Mouse (Mus musculus) myocyte (in vitro differentiated cells): ENCODE data around the gene Cd81. TPM values are rescaled to one million over a fixed set of nuclear protein-coding genes. Genes with fewer than 3 reads are reported as not detected.

Source experiments
- H3K27me3 ChIP-seq: one replicate; pipeline ENCODE4 v1.6.1; 2011; ENCODE audit not compliant: control insufficient read depth, insufficient read depth, insufficient read length
- H3K36me3 ChIP-seq: one replicate; pipeline ENCODE4 v1.6.1; 2011; ENCODE audit not compliant: control insufficient read depth, insufficient read depth
- H3K4me2 ChIP-seq: one replicate; pipeline ENCODE4 v1.6.1; 2011; ENCODE audit warnings: low read depth, control low read depth
- H3K4me3 ChIP-seq: one replicate; pipeline ENCODE4 v1.5.1; 2011; ENCODE audit warnings: mild to moderate bottlenecking, control low read depth, moderate library complexity
- H3K79me2 ChIP-seq: one replicate; pipeline ENCODE4 v1.6.1; 2011; ENCODE audit not compliant: control insufficient read depth, insufficient read depth
- H3ac ChIP-seq: one replicate; pipeline ENCODE4 v1.6.1; 2011; ENCODE audit not compliant: control insufficient read depth, insufficient read length
- CEBPB ChIP-seq: IDR thresholded peaks from 2 replicates; pipeline ENCODE4 v1.6.1; 2011; ENCODE audit warnings: mild to moderate bottlenecking, moderate library complexity; ENCODE audit not compliant: poor library complexity, insufficient read depth, severe bottlenecking
- E2F4 ChIP-seq: IDR thresholded peaks from one replicate; pipeline ENCODE4 v1.6.1; 2011; ENCODE audit warnings: mild to moderate bottlenecking, control low read depth, moderate library complexity; ENCODE audit not compliant: insufficient read depth
- MAX ChIP-seq: IDR thresholded peaks from one replicate; pipeline ENCODE4 v1.6.1; 2011; ENCODE audit warnings: low read depth, mild to moderate bottlenecking, control low read depth
- MYOD1 ChIP-seq, 3 experiments: IDR thresholded peaks; one replicate each; pipeline ENCODE4 v1.6.1; 2011; ENCODE audit warnings: control low read depth in 2 of 3, low read depth in 2 of 3, mild to moderate bottlenecking in 2 of 3, moderate library complexity in 1 of 3; ENCODE audit not compliant: insufficient read length in 2 of 3, control insufficient read depth in 1 of 3
- MYOG ChIP-seq, 3 experiments: IDR thresholded peaks; one replicate each; pipeline ENCODE4 v1.6.1; 2011; ENCODE audit warnings: control low read depth in 2 of 3, low read depth in 2 of 3, mild to moderate bottlenecking in 2 of 3; ENCODE audit not compliant: insufficient read length in 2 of 3, control insufficient read depth in 1 of 3, insufficient read depth in 1 of 3
- POLR2A ChIP-seq: IDR thresholded peaks from one replicate; pipeline ENCODE4 v1.6.1; 2011; ENCODE audit warnings: low read depth, mild to moderate bottlenecking, control low read depth, moderate library complexity; ENCODE audit not compliant: insufficient read length
- POLR2AphosphoS2 ChIP-seq: IDR thresholded peaks from one replicate; pipeline ENCODE4 v1.6.1; 2011; ENCODE audit warnings: low read depth, control low read depth; ENCODE audit not compliant: insufficient read length
- REST ChIP-seq: IDR thresholded peaks from one replicate; pipeline ENCODE4 v1.6.1; 2011; ENCODE audit warnings: mild to moderate bottlenecking, control low read depth, moderate library complexity; ENCODE audit not compliant: insufficient read depth, insufficient read length
- SRF ChIP-seq: IDR thresholded peaks from one replicate; pipeline ENCODE4 v1.6.1; 2011; ENCODE audit warnings: low read depth; ENCODE audit not compliant: control insufficient read depth, insufficient read length
- TCF12 ChIP-seq: IDR thresholded peaks from one replicate; pipeline ENCODE4 v1.6.1; 2011; ENCODE audit warnings: mild to moderate bottlenecking, control low read depth; ENCODE audit not compliant: poor library complexity, insufficient read depth, severe bottlenecking
- TCF3 ChIP-seq: IDR thresholded peaks from one replicate; pipeline ENCODE4 v1.6.1; 2011; ENCODE audit warnings: low read depth, control low read depth; ENCODE audit not compliant: insufficient read length
- USF1 ChIP-seq: IDR thresholded peaks from one replicate; pipeline ENCODE4 v1.6.1; 2011; ENCODE audit warnings: low read depth, mild to moderate bottlenecking, control low read depth, moderate library complexity
- polyA plus RNA-seq: library from polyadenylated mRNA; unstranded; fragments of >200 nt; fragmentation: generic; extraction: Trizol; gene quantifications from one replicate; pipeline ENCODE4 v1.2.1, GENCODE M21; 2012; ENCODE audit warnings: missing spikeins

Gene Cd81
- polyA plus RNA-seq, 1 experiment, result 744 TPM

DNA sequence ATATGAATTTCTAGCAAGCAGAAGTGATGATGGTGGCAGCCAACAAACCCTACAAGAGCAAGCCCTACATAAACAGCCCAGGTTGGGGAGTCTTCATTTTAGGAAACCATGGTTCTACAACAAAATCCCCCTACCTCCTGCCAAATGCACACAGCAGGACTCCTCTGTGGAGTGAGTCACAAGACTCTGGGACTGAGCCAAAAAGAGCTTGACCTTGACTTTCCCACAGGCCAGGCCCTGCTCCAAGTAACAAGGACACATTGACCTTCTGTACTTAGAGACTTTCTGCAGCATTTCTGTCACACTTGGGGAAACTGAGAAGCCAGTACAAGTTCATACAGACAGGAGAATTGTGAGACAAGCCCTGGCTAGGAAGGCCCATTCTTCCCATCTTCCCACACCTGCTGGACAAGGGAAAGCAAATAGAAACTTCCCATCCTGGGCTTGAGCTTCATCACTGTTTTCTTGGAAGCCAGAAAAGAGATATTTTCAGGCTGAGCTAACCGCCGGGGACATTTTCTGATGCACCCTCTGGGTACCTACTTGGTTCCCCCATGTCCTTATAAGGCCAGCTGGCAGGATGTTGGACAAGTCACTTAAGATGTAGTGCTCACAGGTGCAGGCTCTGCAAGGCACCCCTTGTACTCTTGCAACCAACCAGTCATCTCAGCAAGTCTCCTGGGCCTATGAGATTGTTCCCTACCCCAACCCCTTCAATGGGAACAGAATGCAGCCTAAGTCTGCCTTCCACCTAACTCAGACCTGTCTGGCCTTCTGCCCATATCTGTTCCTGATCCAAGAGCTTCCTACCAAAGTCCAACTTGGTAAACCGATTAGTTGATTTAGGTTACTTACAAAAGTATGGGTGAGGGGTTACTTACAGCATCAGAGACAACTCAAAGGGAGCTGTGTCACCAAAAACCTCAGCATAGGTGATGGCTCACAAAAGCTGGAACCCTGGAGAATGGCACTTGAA, 2.4 kb upstream of the Cd81 start:
- peak overlapping the region; percentile 24 for H3K4me2 ChIP-seq
- peaks cover 23% of the 10 kb centered on the region for H3K79me2 ChIP-seq
- no peaks in the 10 kb centered on the region for H3K36me3 ChIP-seq
- H3ac ChIP-seq, result no peak overlapping the region
- TF ChIP-seq CEBPB (no peak), MYOD1 (IDR thresholded peaks at IDR 0.05; ENCODE audit: control insufficient read depth in 1 of 3, insufficient read length in 2 of 3, low read depth in 2 of 3) (peak in 1 of 3 experiments; percentile 39), TCF12 (no peak), POLR2A (no peak), REST (no peak), POLR2AphosphoS2 (no peak), SRF (peak; percentile 43), USF1 (no peak), MYOG (IDR thresholded peaks at IDR 0.05; ENCODE audit: control insufficient read depth in 1 of 3, insufficient read depth in 1 of 3, insufficient read length in 2 of 3, low read depth in 2 of 3) (no peak), MAX (no peak), E2F4 (no peak), TCF3 (no peak)
- H3K27me3 ChIP-seq, result no peaks in the 10 kb centered on the region
- no peak overlapping the region for H3K4me3 ChIP-seq

- no peak for TF ChIP-seq POLR2AphosphoS2
- TF ChIP-seq USF1, result no peak
- TF ChIP-seq SRF, result no peak
- TF ChIP-seq MYOG (IDR thresholded peaks at IDR 0.05; ENCODE audit: control insufficient read depth in 1 of 3, insufficient read depth in 1 of 3, insufficient read length in 2 of 3, low read depth in 2 of 3), result no peak
- no peak for TF ChIP-seq CEBPB
- TF ChIP-seq MYOD1 (IDR thresholded peaks at IDR 0.05; ENCODE audit: control insufficient read depth in 1 of 3, insufficient read length in 2 of 3, low read depth in 2 of 3), result no peak
- TF ChIP-seq TCF3, result no peak
- no peak for TF ChIP-seq TCF12
- TF ChIP-seq E2F4, result no peak
- TF ChIP-seq POLR2A, result no peak
- TF ChIP-seq REST, result no peak
- TF ChIP-seq MAX, result no peak
These were observed 1.2 kb upstream of the Cd81 start for GRCm38 (mm10) chr7:143051316-143051715.

GRCm38 (mm10) chr7:143053008-143053899, 715 bp downstream of the Cd81 start:
- no peak for TF ChIP-seq USF1
- TF ChIP-seq POLR2AphosphoS2, result peak; percentile 82
- no peak for TF ChIP-seq MAX
- TF ChIP-seq POLR2A, result peak; percentile 62
- peak in 1 of 3 experiments; percentile 39 for TF ChIP-seq MYOD1 (IDR thresholded peaks at IDR 0.05; ENCODE audit: control insufficient read depth in 1 of 3, insufficient read length in 2 of 3, low read depth in 2 of 3)
- H3ac ChIP-seq, result peak overlapping the region; percentile 95
- peaks cover 5% of the 10 kb centered on the region for H3K36me3 ChIP-seq
- peak overlapping the region; percentile 99 for H3K4me2 ChIP-seq
- no peaks in the 10 kb centered on the region for H3K27me3 ChIP-seq
- peaks cover 54% of the 10 kb centered on the region for H3K79me2 ChIP-seq
- peak overlapping the region; percentile 99 for H3K4me3 ChIP-seq

More at GRCm38 (mm10) chr7:143051316-143051715, 1.2 kb upstream of the Cd81 start:
- Histone ChIP-seq H3K4me2 (no peak overlapping the region), H3ac (no peak overlapping the region), H3K4me3 (no peak overlapping the region), H3K79me2 (peaks cover 35% of the 10 kb centered on the region), H3K36me3 (no peaks in the 10 kb centered on the region), H3K27me3 (no peaks in the 10 kb centered on the region)

DNA sequence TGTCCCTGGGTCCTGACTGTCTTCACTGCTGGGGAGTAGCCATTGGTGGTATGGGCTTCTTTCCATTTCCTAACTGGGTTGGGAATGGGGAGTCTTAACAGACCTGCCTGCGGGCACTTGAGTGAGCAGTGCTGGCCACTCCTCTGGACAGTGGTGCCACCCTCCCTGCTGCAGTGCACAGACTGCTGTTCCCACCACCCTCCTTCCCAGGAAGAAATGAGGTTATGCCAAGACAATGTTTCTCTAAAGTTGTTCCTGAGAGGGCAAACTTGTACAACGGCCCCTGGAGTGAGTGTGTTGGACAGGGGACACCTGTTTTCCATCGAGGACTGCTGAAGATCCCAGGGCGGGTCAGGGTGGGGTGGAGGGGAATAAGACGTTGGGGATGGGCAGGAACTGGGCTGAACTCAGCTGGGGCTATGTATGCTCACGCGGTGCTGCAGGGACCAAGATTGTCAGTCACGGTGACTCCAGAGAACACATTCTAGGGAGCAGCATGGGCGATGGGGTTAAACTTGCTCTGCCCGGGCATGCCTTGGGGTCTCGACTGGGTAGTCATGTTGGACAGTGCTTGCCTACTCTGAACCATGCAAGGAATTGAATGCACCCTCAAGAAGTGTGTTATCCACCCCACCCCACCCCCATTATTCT, 1.5 kb downstream of the Cd81 start:
- peak overlapping the region; percentile 99 for H3K4me3 ChIP-seq
- no peaks in the 10 kb centered on the region for H3K27me3 ChIP-seq
- H3K36me3 ChIP-seq, result peaks cover 5% of the 10 kb centered on the region
- peak overlapping the region; percentile 99 for H3K4me2 ChIP-seq
- peak overlapping the region; percentile 95 for H3ac ChIP-seq
- no peak for TF ChIP-seq MYOG (IDR thresholded peaks at IDR 0.05; ENCODE audit: control insufficient read depth in 1 of 3, insufficient read depth in 1 of 3, insufficient read length in 2 of 3, low read depth in 2 of 3)
- TF ChIP-seq TCF3, result no peak
- no peak for TF ChIP-seq USF1
- TF ChIP-seq POLR2AphosphoS2, result peak; percentile 64
- TF ChIP-seq POLR2A, result peak; percentile 36
- H3K79me2 ChIP-seq, result peaks cover 62% of the 10 kb centered on the region
